Comparison of ENCODE assay signal across 10 mouse cellular contexts in genomic region chr5:107068146-107068545, GRCm38 (mm10).
"Had no signal": no experiment of that assay in that cellular context is flagged by ENCODE, and none has a peak within 500 bp of the region (broad histone marks: within the 10 kb centered on the region; RNA-seq: fewer than 3 reads in every experiment).

No protein-coding gene starts in this region.

- H3K4me2 ChIP-seq: limb, embryonic 15.5 days; liver, embryonic 12.5 days; lung, embryonic 15.5 days; neural tube, embryonic 13.5 days had no signal

- H3K27ac ChIP-seq: limb, embryonic 15.5 days; liver, embryonic 12.5 days; lung, embryonic 15.5 days; neural tube, embryonic 13.5 days had no signal

- H3K27me3 ChIP-seq: limb, embryonic 15.5 days; liver, embryonic 12.5 days; lung, embryonic 15.5 days; neural tube, embryonic 13.5 days had no signal

- H3K4me3 ChIP-seq: limb, embryonic 15.5 days; liver, embryonic 12.5 days; lung, embryonic 15.5 days; neural tube, embryonic 13.5 days had no signal

- ATAC-seq: liver, embryonic 12.5 days had no signal

- DNase-seq: kidney, adult 8-10 months; kidney, postnatal 14 days; lung, postnatal 14 days; right cerebral cortex, adult 18-20 months; right cerebral cortex, postnatal 25 days; thymus, postnatal 36 days had no signal

- H3K36me3 ChIP-seq: limb, embryonic 15.5 days; liver, embryonic 12.5 days; lung, embryonic 15.5 days; neural tube, embryonic 13.5 days had no signal

- H3K9ac ChIP-seq: limb, embryonic 15.5 days; liver, embryonic 12.5 days; lung, embryonic 15.5 days; neural tube, embryonic 13.5 days had no signal

- H3K9me3 ChIP-seq: limb, embryonic 15.5 days; liver, embryonic 12.5 days; lung, embryonic 15.5 days; neural tube, embryonic 13.5 days had no signal

- H3K4me1 ChIP-seq: liver, embryonic 12.5 days; neural tube, embryonic 13.5 days had no signal
